Mouse (Mus musculus): ENCODE measurements at regions not wholly inside any gene's neighbourhood (a gene's known extent, or its start where the extent isn't known, plus 50 kb on each side); places are given as distances from the start of the nearest gene placed in this dataset.

DNA sequence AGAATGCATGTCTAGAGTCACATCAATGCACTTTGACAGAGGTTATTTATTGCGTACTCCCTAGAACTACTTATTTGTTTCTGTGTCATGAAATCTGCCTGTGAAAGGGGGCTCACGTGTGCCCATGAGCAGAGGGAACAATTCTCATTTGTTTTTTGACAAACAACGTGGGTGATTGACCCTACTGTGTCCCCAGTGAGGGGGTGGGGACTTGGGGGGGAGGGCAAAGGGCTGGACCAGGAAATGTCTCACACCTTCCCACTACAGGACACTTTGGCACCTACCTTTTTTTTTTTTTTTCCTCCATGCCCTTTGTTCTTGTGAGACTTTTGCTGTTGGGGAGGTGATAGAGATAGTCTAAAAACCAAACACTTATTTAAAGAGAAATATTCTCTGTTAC is 400.3 kb downstream of the Fgf9 start:
- no peak for DNase-seq (ENCODE audit: low spot score)
- Histone ChIP-seq H3K4me1 (0 out of 2 replicates have a peak, but pooled peaks cover 7% of the 10 kb centered on the region), H3K4me3 (no peak overlapping the region), H3K27ac (no peak overlapping the region), H3K27me3 (ENCODE audit: insufficient read depth, poor library complexity, severe bottlenecking) (no peaks in the 10 kb centered on the region), H3K9me3 (no peaks in the 10 kb centered on the region), H3K36me3 (no peaks in the 10 kb centered on the region)
- 51% methylated on average over 3 of the region's 3 CpGs for WGBS

DNA sequence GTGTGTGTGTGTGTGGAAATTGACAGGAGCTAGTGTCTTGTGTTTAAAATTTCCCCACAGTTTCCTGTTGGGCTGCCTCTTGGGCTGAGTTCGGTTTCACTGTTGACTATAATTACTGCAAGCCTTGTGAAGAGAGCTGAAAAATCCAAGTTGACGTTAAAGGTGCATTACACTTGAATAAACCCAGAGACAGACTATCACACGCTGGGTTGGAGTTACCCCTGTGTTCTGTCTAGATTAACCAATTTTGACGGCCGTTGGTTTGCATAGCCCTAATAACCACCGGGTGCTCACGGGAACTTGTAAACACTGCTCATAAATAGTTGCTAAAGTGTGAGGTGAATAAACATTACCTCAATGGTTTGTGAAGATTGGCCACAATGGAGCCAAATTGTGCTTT is 398.1 kb downstream of the Fgf9 start:
- Histone ChIP-seq H3K27me3 (ENCODE audit: insufficient read depth, poor library complexity, severe bottlenecking) (no peaks in the 10 kb centered on the region), H3K36me3 (no peaks in the 10 kb centered on the region), H3K4me3 (no peak overlapping the region), H3K4me1 (0 out of 2 replicates have a peak, but pooled peaks cover 7% of the 10 kb centered on the region), H3K9me3 (no peaks in the 10 kb centered on the region), H3K27ac (no peak overlapping the region)
- DNase-seq (ENCODE audit: low spot score), result no peak
- WGBS, result 75% methylated on average over 7 of the region's 7 CpGs

DNA sequence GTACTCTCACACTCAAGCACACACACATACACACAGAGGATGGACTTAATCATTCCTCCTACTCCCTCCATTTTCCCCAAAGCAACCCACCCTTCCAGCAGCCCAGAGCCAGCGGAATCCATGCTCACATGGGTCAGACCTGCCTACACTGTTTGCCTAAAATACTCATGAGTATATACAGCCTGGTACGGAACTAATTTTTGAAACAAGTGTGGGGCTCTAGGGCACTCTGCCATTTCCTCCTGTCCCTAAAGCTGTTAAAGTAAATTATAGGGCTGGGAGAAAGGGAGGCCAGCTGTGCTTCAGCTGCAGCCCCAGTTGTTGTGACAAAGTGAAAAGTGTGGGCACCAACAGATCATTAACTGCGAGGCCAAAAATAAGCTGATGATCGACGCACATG is 397.5 kb downstream of the Fgf9 start:
- Histone ChIP-seq H3K9me3 (no peaks in the 10 kb centered on the region), H3K27me3 (ENCODE audit: insufficient read depth, poor library complexity, severe bottlenecking) (no peaks in the 10 kb centered on the region), H3K27ac (no peak overlapping the region), H3K4me3 (no peak overlapping the region), H3K36me3 (no peaks in the 10 kb centered on the region), H3K4me1 (0 out of 2 replicates have a peak, but pooled peaks cover 7% of the 10 kb centered on the region)
- DNase-seq (ENCODE audit: low spot score), result no peak
- 81% methylated on average over 5 of the region's 5 CpGs for WGBS

DNA sequence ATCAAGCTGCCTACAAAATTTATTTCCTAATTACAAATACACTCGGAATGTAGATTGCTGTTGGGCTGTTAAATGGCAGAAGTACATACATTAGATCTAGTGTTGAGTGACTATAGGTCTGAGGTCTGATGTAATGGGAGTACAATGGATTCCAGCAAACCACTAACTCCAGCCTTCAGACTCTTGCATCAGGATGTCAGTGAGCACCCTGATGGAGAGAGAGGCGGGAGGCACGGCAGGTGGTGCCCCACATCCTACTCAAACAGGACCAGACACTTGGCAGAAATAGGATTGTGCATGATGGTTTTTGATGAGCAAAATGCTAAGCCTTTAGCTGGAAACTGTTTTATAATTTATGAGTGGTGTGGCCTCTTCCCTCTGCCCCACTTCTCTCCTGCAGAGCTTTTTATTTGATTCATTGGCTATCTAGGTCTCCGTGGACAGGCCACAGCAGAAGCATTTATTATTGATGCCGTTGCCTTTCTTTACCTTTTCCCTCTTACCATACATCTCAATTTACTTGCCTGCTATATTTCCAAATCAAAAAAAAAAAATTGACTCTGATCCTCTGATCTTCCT is 376.5 kb downstream of the Fgf9 start:
- Histone ChIP-seq H3K4me3 (no peak overlapping the region), H3K27ac (no peak overlapping the region), H3K27me3 (ENCODE audit: insufficient read depth, poor library complexity, severe bottlenecking) (no peaks in the 10 kb centered on the region), H3K9me3 (no peaks in the 10 kb centered on the region), H3K4me1 (no peaks in the 10 kb centered on the region), H3K36me3 (no peaks in the 10 kb centered on the region)
- 90% methylated on average over 5 of the region's 5 CpGs for WGBS
- no peak for DNase-seq (ENCODE audit: low spot score)

DNA sequence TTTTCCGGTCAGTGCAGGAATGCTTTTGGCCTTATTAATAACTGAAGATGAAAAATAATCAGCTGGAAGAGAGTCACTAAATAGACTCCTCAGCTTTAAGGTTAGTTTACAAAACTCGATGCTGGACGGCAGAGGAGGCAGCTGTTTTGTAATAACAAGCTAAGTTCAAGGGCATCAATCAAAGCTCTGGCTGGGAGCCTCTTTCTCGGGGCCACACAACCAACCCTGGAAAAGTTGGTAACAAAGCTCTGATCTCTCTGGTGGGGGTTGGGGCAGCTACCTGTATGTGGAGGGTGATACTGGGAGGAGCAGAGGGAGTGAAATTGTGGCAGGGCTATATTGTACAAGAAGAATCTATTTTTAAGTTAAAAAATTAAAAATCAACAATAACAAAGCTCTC is 374.1 kb downstream of the Fgf9 start:
- Histone ChIP-seq H3K27ac (no peak overlapping the region), H3K4me1 (peaks cover 4% of the 10 kb centered on the region; the same call in 1 of the 2 replicates), H3K4me3 (no peak overlapping the region), H3K27me3 (ENCODE audit: insufficient read depth, poor library complexity, severe bottlenecking) (no peaks in the 10 kb centered on the region), H3K9me3 (no peaks in the 10 kb centered on the region), H3K36me3 (no peaks in the 10 kb centered on the region)
- DNase-seq (ENCODE audit: low spot score), result no peak
- 72% methylated on average over 4 of the region's 4 CpGs for WGBS

DNA sequence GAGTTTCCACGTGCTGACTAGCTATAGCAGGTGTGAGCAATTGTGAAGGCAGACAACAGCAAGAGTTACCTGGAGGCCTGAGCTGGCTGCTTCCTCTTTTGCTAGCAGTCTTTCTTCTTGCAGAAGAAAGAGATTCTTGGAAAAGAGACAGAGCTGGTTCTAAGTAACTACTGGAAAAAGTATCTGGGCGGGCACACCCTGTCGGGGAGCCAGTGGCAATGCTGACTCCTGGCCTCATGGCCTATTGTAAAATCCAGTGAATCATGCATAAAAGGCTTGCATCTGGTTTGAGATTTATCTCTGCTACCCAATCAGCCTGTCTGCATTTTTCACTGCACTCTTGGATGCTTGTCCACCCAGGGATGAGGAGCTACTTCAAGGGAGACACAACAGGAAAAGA is 372.2 kb downstream of the Fgf9 start:
- Histone ChIP-seq H3K27ac (no peak overlapping the region), H3K9me3 (no peaks in the 10 kb centered on the region), H3K27me3 (ENCODE audit: insufficient read depth, poor library complexity, severe bottlenecking) (no peaks in the 10 kb centered on the region), H3K4me3 (no peak overlapping the region), H3K4me1 (peaks cover 4% of the 10 kb centered on the region; the same call in 1 of the 2 replicates), H3K36me3 (no peaks in the 10 kb centered on the region)
- no peak for DNase-seq (ENCODE audit: low spot score)
- 88% methylated on average over 3 of the region's 3 CpGs for WGBS

DNA sequence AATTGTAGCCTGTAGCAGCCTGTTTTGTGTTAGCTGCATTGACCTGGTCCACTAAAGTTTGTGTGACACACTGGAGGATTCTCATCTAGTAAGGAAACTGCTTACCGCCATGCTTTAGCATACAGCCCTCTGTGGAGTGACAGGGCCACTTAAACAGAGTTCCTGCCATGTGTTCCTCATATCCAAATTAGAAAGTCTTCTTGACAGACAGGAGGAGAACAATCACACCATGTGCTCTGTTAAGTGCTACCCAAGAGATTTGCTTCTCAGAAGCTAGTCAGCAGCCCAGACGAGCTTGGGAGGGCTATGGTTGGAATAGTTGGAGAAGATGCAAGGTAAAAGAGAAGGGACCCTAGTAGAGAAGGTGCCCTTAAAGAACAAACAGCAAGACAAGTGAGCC is 369.6 kb downstream of the Fgf9 start:
- no peaks in the 10 kb centered on the region for H3K27me3 ChIP-seq (ENCODE audit: insufficient read depth, poor library complexity, severe bottlenecking)
- H3K27ac ChIP-seq, result no peak overlapping the region
- no peaks in the 10 kb centered on the region for H3K9me3 ChIP-seq
- no peaks in the 10 kb centered on the region for H3K36me3 ChIP-seq
- no peak overlapping the region for H3K4me3 ChIP-seq
- WGBS, result 53% methylated on average over 2 of the region's 2 CpGs
- DNase-seq (ENCODE audit: low spot score), result no peak
- H3K4me1 ChIP-seq, result peaks cover 4% of the 10 kb centered on the region; the same call in 1 of the 2 replicates

DNA sequence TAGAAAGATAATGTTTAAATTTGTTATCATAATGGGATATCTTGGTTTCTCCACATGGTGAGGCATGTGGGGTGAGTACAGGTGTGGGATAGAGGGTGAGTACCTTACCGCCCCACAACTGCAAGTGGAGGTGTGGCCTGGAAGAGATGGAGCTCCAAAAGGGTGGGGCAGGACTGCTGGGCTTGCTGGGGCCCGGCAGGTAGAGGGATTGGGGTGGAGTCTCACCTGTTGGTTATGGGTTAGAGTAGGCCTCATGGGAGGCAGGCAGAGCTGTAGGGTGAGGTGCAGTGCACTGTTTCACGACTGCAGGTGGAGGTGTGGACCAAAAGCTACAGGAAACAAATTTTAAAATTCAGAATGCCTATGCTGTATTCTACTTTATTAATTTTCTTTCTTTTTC is 365.7 kb downstream of the Fgf9 start:
- Histone ChIP-seq H3K4me3 (no peak overlapping the region), H3K36me3 (no peaks in the 10 kb centered on the region), H3K27me3 (ENCODE audit: insufficient read depth, poor library complexity, severe bottlenecking) (no peaks in the 10 kb centered on the region), H3K4me1 (peaks cover 4% of the 10 kb centered on the region; the same call in 1 of the 2 replicates), H3K9me3 (no peaks in the 10 kb centered on the region), H3K27ac (no peak overlapping the region)
- no peak for DNase-seq (ENCODE audit: low spot score)
- 72% methylated on average over 3 of the region's 3 CpGs for WGBS

DNA sequence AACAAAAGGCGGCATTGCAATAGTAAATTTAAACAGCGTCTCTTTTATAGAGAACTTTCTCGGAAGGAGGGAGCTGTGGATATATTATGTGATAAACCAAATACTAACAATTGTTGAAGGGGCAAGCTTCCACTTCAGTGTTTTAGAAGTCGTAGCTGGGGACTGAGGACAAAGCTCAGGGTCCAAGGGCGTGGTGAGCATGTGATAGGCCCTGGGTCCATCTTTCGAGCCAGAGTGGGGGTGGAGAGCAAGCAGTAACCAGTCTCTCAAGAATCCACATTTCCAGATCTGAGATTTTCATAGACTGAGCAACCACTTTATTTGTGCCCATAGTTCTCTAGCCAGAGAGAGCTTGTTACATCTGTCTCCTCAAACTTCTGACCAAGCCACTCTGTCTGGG is 356.1 kb downstream of the Fgf9 start:
- DNase-seq (ENCODE audit: low spot score), result no peak
- WGBS, result 64% methylated on average over 6 of the region's 6 CpGs
- peaks cover 31% of the 10 kb centered on the region for H3K4me1 ChIP-seq
- no peak overlapping the region for H3K4me3 ChIP-seq
- no peaks in the 10 kb centered on the region for H3K27me3 ChIP-seq (ENCODE audit: insufficient read depth, poor library complexity, severe bottlenecking)
- no peaks in the 10 kb centered on the region for H3K36me3 ChIP-seq
- no peaks in the 10 kb centered on the region for H3K9me3 ChIP-seq
- H3K27ac ChIP-seq, result peak overlapping the region; percentile 49; the same call in 1 of the 2 replicates

DNA sequence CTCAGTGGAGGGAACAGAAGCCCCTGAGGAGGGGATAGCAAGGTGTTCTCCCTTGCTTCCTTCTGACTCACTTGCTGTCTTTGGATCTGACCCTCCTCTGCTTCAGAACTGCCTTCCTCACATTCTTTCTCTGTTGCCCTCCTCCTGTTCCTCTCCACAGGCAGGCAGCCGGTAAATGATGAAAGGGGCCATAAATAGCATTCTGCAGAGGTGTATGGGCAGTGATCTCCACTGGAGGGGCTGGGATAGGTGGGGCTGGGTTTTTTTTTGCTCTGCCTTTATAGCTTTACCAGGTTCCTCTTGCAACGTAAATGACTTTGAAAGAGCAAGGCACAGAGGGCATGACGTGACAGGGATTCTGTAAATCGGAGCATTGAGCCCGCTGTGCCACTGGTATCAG is 351.6 kb downstream of the Fgf9 start:
- no peaks in the 10 kb centered on the region for H3K27me3 ChIP-seq (ENCODE audit: insufficient read depth, poor library complexity, severe bottlenecking)
- H3K9me3 ChIP-seq, result no peaks in the 10 kb centered on the region
- H3K4me1 ChIP-seq, result peaks cover 26% of the 10 kb centered on the region
- no peaks in the 10 kb centered on the region for H3K36me3 ChIP-seq
- no peak overlapping the region for H3K4me3 ChIP-seq
- DNase-seq (ENCODE audit: low spot score), result no peak
- WGBS, result 53% methylated on average over 5 of the region's 5 CpGs
- H3K27ac ChIP-seq, result peak overlapping the region; percentile 74

DNA sequence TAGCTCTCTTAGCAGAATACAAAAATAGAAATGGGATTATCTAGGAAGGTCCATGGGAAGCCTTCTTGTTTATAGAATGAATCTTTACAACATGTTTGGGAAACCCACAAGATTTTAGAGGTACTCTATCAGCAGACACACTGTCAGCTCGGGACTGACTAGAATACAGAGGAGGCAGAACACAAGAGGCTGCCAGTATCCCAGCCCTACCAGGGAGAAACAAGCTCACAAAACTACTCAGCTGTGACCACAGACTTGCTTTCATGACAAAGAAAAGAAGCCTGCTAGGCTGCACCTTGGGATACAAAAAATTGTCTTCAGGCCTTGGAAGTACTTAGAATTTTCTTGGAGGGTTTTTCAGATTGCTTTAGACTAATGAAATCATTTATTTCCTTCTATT is 347.2 kb downstream of the Fgf9 start:
- WGBS, result 61% methylated on average over 1 of the region's 1 CpGs
- Histone ChIP-seq H3K27ac (no peak overlapping the region), H3K9me3 (no peaks in the 10 kb centered on the region), H3K4me3 (no peak overlapping the region), H3K27me3 (ENCODE audit: insufficient read depth, poor library complexity, severe bottlenecking) (no peaks in the 10 kb centered on the region), H3K36me3 (no peaks in the 10 kb centered on the region), H3K4me1 (peaks cover 16% of the 10 kb centered on the region)
- no peak for DNase-seq (ENCODE audit: low spot score)

DNA sequence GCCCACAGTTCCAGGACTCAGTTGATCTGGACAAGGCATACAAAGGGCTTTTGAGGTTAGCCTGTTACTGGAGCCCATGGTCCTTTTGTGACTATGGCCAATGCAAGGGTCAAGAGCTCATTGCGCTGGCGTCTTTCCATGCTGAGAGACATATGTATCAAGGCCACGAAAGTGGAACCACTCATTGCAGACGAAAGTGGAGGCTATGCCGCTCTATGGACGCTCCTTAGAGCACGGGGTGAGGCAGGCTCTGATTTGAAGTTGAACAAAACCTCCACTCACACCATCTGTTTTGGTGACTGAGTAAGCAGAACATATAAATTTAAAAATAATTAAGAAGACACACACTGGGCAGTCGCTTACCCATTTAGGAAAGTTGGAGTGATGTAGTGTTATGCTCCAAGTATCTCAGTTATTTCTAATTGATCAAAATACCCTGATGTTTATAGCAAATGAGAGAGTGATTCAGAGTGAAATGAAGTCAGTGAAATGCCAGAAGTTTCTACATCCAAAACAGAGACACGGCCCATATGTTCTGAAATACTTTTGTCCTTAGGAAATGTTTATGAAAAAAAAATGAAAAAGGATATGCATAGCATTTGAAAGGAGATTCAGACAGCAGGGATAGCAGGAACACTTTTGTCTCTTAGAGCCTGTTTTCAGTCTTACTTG is 321.8 kb downstream of the Fgf9 start:
- no peaks in the 10 kb centered on the region for H3K9me3 ChIP-seq
- H3K36me3 ChIP-seq, result no peaks in the 10 kb centered on the region
- H3K27ac ChIP-seq, result no peak overlapping the region
- DNase-seq (ENCODE audit: low spot score), result no peak
- H3K4me1 ChIP-seq, result peaks cover 8% of the 10 kb centered on the region
- no peaks in the 10 kb centered on the region for H3K27me3 ChIP-seq (ENCODE audit: insufficient read depth, poor library complexity, severe bottlenecking)
- 90% methylated on average over 9 of the region's 9 CpGs for WGBS
- H3K4me3 ChIP-seq, result no peak overlapping the region

DNA sequence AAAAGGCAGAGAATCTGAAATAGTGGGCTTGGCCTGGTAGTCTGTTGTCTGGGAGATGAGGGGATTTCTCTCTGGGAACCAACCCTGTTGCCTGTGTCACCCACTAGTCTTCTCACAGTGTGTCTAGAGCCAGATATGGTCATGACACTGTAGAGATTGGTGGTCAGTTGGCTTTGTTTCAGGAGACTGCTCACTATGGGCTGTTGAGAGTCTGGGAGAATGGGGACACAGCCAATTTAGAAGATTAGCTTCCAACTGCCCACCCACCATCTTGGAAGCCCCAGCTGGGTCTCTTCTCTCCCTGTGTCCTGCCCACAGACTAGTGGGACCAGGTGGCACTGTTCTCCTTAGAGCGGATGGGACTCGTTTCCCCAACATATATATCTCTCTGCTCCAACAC is 320.4 kb downstream of the Fgf9 start:
- H3K27ac ChIP-seq, result no peak overlapping the region
- H3K4me3 ChIP-seq, result no peak overlapping the region
- no peaks in the 10 kb centered on the region for H3K9me3 ChIP-seq
- no peak for DNase-seq (ENCODE audit: low spot score)
- H3K36me3 ChIP-seq, result no peaks in the 10 kb centered on the region
- WGBS, result 65% methylated on average over 2 of the region's 2 CpGs
- H3K4me1 ChIP-seq, result peaks cover 8% of the 10 kb centered on the region
- H3K27me3 ChIP-seq (ENCODE audit: insufficient read depth, poor library complexity, severe bottlenecking), result no peaks in the 10 kb centered on the region
